Mouse (Mus musculus): ENCODE measurements around the gene Gm49321.
A peak's percentile ranks its signal among the peaks of the same experiment; 100 is the strongest.

The Gm49321 gene

GRCm38 (mm10) chr12:73937353-73937752, at the start of gene Gm49321:
TSS of gene Gm49321 (plus strand) at chr12:73937653.
- DNase-seq: no peak

- DNase-seq: no peak
Observed at GRCm38 (mm10) chr12:73888003-73888783, 49.3 kb upstream of the Gm49321 start.

- DNase-seq: no peak
Observed at GRCm38 (mm10) chr12:73889571-73889970, 47.9 kb upstream of the Gm49321 start.

- no peak for DNase-seq
Observed at GRCm38 (mm10) chr12:73890086-73890485, 47.4 kb upstream of the Gm49321 start.

GRCm38 (mm10) chr12:73892616-73893015, 44.8 kb upstream of the Gm49321 start:
- DNase-seq: no peak

- no peak for DNase-seq
Observed at GRCm38 (mm10) chr12:73894838-73895237, 42.6 kb upstream of the Gm49321 start.

GRCm38 (mm10) chr12:73895674-73896073, 41.8 kb upstream of the Gm49321 start:
- DNase-seq: no peak

GRCm38 (mm10) chr12:73896471-73896870, 41.0 kb upstream of the Gm49321 start:
- no peak for DNase-seq

- DNase-seq: no peak
Observed at GRCm38 (mm10) chr12:73898281-73898680, 39.2 kb upstream of the Gm49321 start.

GRCm38 (mm10) chr12:73904133-73904934, 33.1 kb upstream of the Gm49321 start:
- DNase-seq: no peak

GRCm38 (mm10) chr12:73905041-73905440, 32.4 kb upstream of the Gm49321 start:
- DNase-seq: no peak

- DNase-seq: no peak
Observed at GRCm38 (mm10) chr12:73905555-73905954, 31.9 kb upstream of the Gm49321 start.

- DNase-seq: no peak
Observed at GRCm38 (mm10) chr12:73907079-73907672, 30.3 kb upstream of the Gm49321 start.

- peak; percentile 97 for DNase-seq
Observed at GRCm38 (mm10) chr12:73907673-73908150, 29.7 kb upstream of the Gm49321 start.

- peak; percentile 68 for DNase-seq
Observed at GRCm38 (mm10) chr12:73908274-73909012, 29.0 kb upstream of the Gm49321 start.

GRCm38 (mm10) chr12:73909013-73909575, 28.4 kb upstream of the Gm49321 start:
- no peak for DNase-seq

GRCm38 (mm10) chr12:73918479-73918878, 19.0 kb upstream of the Gm49321 start:
- DNase-seq: no peak

- DNase-seq: no peak
Observed at GRCm38 (mm10) chr12:73930266-73930665, 7.2 kb upstream of the Gm49321 start.

GRCm38 (mm10) chr12:73931274-73931673, 6.2 kb upstream of the Gm49321 start:
- DNase-seq: no peak

GRCm38 (mm10) chr12:73934528-73934927, 2.9 kb upstream of the Gm49321 start:
- no peak for DNase-seq

- no peak for DNase-seq
Observed at GRCm38 (mm10) chr12:73939542-73939941, 2.1 kb downstream of the Gm49321 start.

- no peak for DNase-seq
Observed at GRCm38 (mm10) chr12:73948415-73948814, 11.0 kb downstream of the Gm49321 start.
